Mouse (Mus musculus) CH12F3 (cell line): Measurements from ENCODE around the gene Gm20830.
"Not testable (repeated sequence)": the region's sequence is repeated elsewhere in the genome, so short reads cannot be mapped to it uniquely, and the experiment has no call there.

Experiments used
- in situ Hi-C: fragments of 300-500 bp; cut with MboI; formaldehyde crosslinking; loops from 2 replicates; pipeline ENCODE4 v1.14.3; 2020; ENCODE audit warnings: low sequenced_read_pairs

The Gm20830 gene

GRCm38 (mm10) chrY:6918182-6918581 is at the start of gene Gm20830:
Gene Gm20830 (minus strand): TSS chrY:6918282.
- in situ Hi-C loops, result not testable (repeated sequence)
